Comparison of ENCODE assay signal across 20 mouse cellular contexts in the genomic region with DNA sequence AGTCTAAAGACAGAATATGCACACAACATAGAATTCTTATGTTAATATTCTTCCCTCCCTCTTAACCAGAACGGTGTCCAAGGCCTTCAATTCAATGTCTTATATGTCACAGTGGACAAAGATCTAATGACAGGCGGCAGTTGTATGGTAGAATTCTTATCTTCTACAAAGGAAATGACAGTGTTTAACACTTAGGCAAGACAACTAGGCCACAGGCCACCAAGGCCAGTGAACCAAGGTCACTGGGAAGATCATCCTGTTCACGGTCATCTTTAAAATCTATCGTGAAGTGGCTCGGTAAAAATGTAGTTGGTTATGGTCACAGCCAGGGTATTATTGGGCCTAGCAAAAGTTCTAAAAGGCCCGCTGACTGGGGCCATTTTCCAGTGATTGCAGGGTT. TPM values are rescaled to one million over a fixed set of nuclear protein-coding genes. Genes with fewer than 3 reads are reported as not detected.
DNase-seq lines count a peak whose midpoint lies in the region; ATAC-seq and TF ChIP-seq lines count a peak whose summit lies in the region.
"Had no signal": no experiment of that assay in that cellular context is flagged by ENCODE, and none has a peak within 500 bp of the region (broad histone marks: within the 10 kb centered on the region; RNA-seq: fewer than 3 reads in every experiment).

1700013F07Rik (plus strand) TSS at position 200 of the 400 bp plus-strand sequence.

- H3K27ac ChIP-seq in forebrain, embryonic 14.5 days (ENCODE audit: low read depth, low read length) = no peak within 1 kb of the TSS
- H3K27ac ChIP-seq in forebrain, embryonic 12.5 days = no peak within 1 kb of the TSS
- peak within 1 kb of the TSS; percentile 53; the same call in 1 of the 2 replicates for H3K27ac ChIP-seq in lung, embryonic 15.5 days
- peak within 1 kb of the TSS; percentile 35; the same call in 1 of the 2 replicates for H3K27ac ChIP-seq in stomach, embryonic 14.5 days (ENCODE audit: low read length)
- H3K27ac ChIP-seq: hindbrain, embryonic 15.5 days; limb, embryonic 13.5 days had no signal

- no peaks in the 10 kb centered on the region for H3K36me3 ChIP-seq in forebrain, embryonic 14.5 days (ENCODE audit: control insufficient read depth, insufficient read depth, low read length)
- H3K36me3 ChIP-seq in forebrain, embryonic 12.5 days (replicated peaks) = no peaks in the 10 kb centered on the region
- no peaks in the 10 kb centered on the region for H3K36me3 ChIP-seq in lung, embryonic 15.5 days
- no peaks in the 10 kb centered on the region for H3K36me3 ChIP-seq in stomach, embryonic 14.5 days (ENCODE audit: control insufficient read depth, insufficient read depth, low read length)
- H3K36me3 ChIP-seq: hindbrain, embryonic 15.5 days; limb, embryonic 13.5 days had no signal

- DNase-seq in forebrain, embryonic 14.5 days (ENCODE audit: low spot score) = no peak
- DNase-seq in lung, adult 2 months = no peak
- peak; percentile 37 for DNase-seq in adrenal gland, postnatal 14 days
- DNase-seq in thymus, postnatal 36 days = no peak
- DNase-seq: cerebellum, adult 11-12 months; cerebellum, postnatal 25 days; kidney, adult 18-20 months; kidney, postnatal 25 days; lung, embryonic 14.5 days had no signal

- no peak within 1 kb of the TSS for H3K4me3 ChIP-seq in forebrain, embryonic 14.5 days (ENCODE audit: low read depth, low read length)
- no peak within 1 kb of the TSS for H3K4me3 ChIP-seq in forebrain, embryonic 12.5 days (replicated peaks)
- no peak within 1 kb of the TSS for H3K4me3 ChIP-seq in lung, embryonic 15.5 days
- no peak within 1 kb of the TSS for H3K4me3 ChIP-seq in lung, adult 2 months (replicated peaks; ENCODE audit: extremely low read depth, low read depth, low read length)
- H3K4me3 ChIP-seq in stomach, embryonic 14.5 days (ENCODE audit: low read depth, low read length) = no peak within 1 kb of the TSS
- H3K4me3 ChIP-seq: limb, embryonic 13.5 days had no signal

- 88% methylated on average over 6 of the region's 6 CpGs for WGBS in forebrain, embryonic 14.5 days
- 86% methylated on average over 6 of the region's 6 CpGs for WGBS in forebrain, embryonic 12.5 days
- 76% methylated on average over 6 of the region's 6 CpGs for WGBS in lung, embryonic 15.5 days
- WGBS in lung, adult 2 months = 80% methylated on average over 6 of the region's 6 CpGs
- 85% methylated on average over 6 of the region's 6 CpGs for WGBS in stomach, embryonic 14.5 days

- TF ChIP-seq POLR2A in lung, adult 2 months (IDR thresholded peaks at IDR 0.05; ENCODE audit: borderline replicate concordance, extremely low read depth, low read depth, low read length) = no peak

- TF ChIP-seq CTCF in lung, adult 2 months (IDR thresholded peaks at IDR 0.05; ENCODE audit: insufficient read depth, low read length) = no peak

- no peak within 1 kb of the TSS for H3K4me2 ChIP-seq in forebrain, embryonic 14.5 days (ENCODE audit: low read length)
- H3K4me2 ChIP-seq in forebrain, embryonic 12.5 days = no peak within 1 kb of the TSS
- no peak within 1 kb of the TSS for H3K4me2 ChIP-seq in lung, embryonic 15.5 days
- no peak within 1 kb of the TSS for H3K4me2 ChIP-seq in stomach, embryonic 14.5 days (replicated peaks; ENCODE audit: low read depth, low read length)
- H3K4me2 ChIP-seq: limb, embryonic 13.5 days; lung, embryonic 14.5 days had no signal

- H3K4me1 ChIP-seq in forebrain, embryonic 14.5 days (ENCODE audit: control insufficient read depth, insufficient read depth, low read length) = peaks cover 7% of the 10 kb centered on the region
- H3K4me1 ChIP-seq in forebrain, embryonic 12.5 days = peaks cover 14% of the 10 kb centered on the region
- H3K4me1 ChIP-seq in lung, embryonic 15.5 days = peaks cover 16% of the 10 kb centered on the region
- H3K4me1 ChIP-seq in lung, adult 2 months (ENCODE audit: control insufficient read depth, insufficient read depth, low read length) = no peaks in the 10 kb centered on the region; the same call in 1 of the 2 replicates
- H3K4me1 ChIP-seq in stomach, embryonic 14.5 days (ENCODE audit: control insufficient read depth, insufficient read depth, low read length) = peaks cover 5% of the 10 kb centered on the region; the same call in 1 of the 2 replicates

- ATAC-seq in forebrain, embryonic 14.5 days = no peak
- ATAC-seq in forebrain, embryonic 12.5 days (ENCODE audit: low FRiP score) = no peak
- ATAC-seq in lung, embryonic 15.5 days (ENCODE audit: borderline replicate concordance, extremely low read depth, low FRiP score, low TSS enrichment) = no peak
- ATAC-seq in stomach, embryonic 14.5 days (ENCODE audit: insufficient number of reproducible peaks, insufficient read depth, low FRiP score, low read depth) = no peak
- ATAC-seq: forebrain, embryonic 16.5 days; midbrain, embryonic 16.5 days had no signal

- H3K9ac ChIP-seq in forebrain, embryonic 14.5 days (ENCODE audit: low read length) = peak within 1 kb of the TSS; percentile 21; the same call in 1 of the 2 replicates
- H3K9ac ChIP-seq in forebrain, embryonic 12.5 days = no peak within 1 kb of the TSS
- H3K9ac ChIP-seq in lung, embryonic 15.5 days = no peak within 1 kb of the TSS
- H3K9ac ChIP-seq in stomach, embryonic 14.5 days (replicated peaks; ENCODE audit: low read depth, low read length) = no peak within 1 kb of the TSS
- H3K9ac ChIP-seq: limb, embryonic 13.5 days; lung, embryonic 14.5 days had no signal

- H3K27me3 ChIP-seq in forebrain, embryonic 14.5 days (replicated peaks; ENCODE audit: control insufficient read depth, insufficient read depth, low read length) = no peaks in the 10 kb centered on the region
- peaks cover 18% of the 10 kb centered on the region for H3K27me3 ChIP-seq in forebrain, embryonic 12.5 days
- peaks cover 8% of the 10 kb centered on the region; the same call in 1 of the 2 replicates for H3K27me3 ChIP-seq in lung, embryonic 15.5 days
- peaks cover 5% of the 10 kb centered on the region; the same call in 1 of the 2 replicates for H3K27me3 ChIP-seq in stomach, embryonic 14.5 days (ENCODE audit: control insufficient read depth, insufficient read depth, low read length)
- H3K27me3 ChIP-seq: hindbrain, embryonic 15.5 days had no signal

- H3K9me3 ChIP-seq in forebrain, embryonic 14.5 days (replicated peaks; ENCODE audit: control insufficient read depth, low read length) = no peaks in the 10 kb centered on the region
- H3K9me3 ChIP-seq in forebrain, embryonic 12.5 days = no peaks in the 10 kb centered on the region
- H3K9me3 ChIP-seq in lung, embryonic 15.5 days = no peaks in the 10 kb centered on the region
- no peaks in the 10 kb centered on the region for H3K9me3 ChIP-seq in stomach, embryonic 14.5 days (ENCODE audit: control insufficient read depth, low read depth, low read length)
- H3K9me3 ChIP-seq: hindbrain, embryonic 15.5 days; limb, embryonic 13.5 days had no signal

RNA-seq across cellular contexts. Expression of gene 1700013F07Rik, which starts in this region (rescaled TPM):
- 1.3 and 2.0 TPM in 2 replicates for polyA plus RNA-seq in forebrain, embryonic 14.5 days (2014; fragmentation: Nextera tagmentation; extraction: Ambion mirVana)
- 0.76 and 1.2 TPM in 2 replicates for polyA plus RNA-seq in forebrain, embryonic 12.5 days (2016; fragmentation: Nextera tagmentation; extraction: Ambion mirVana)
- 0.99 and 1.1 TPM in 2 replicates for polyA plus RNA-seq in lung, embryonic 15.5 days (2015; fragmentation: Nextera tagmentation; extraction: Ambion mirVana)
- polyA plus RNA-seq in lung, adult 2 months (2012; rRNA removed) = 7.1 and 7.7 TPM in 2 replicates
- total RNA-seq in adrenal gland, postnatal 14 days (2021) = not detected in 2 replicates
- polyA plus RNA-seq in stomach, embryonic 14.5 days (2014; fragmentation: Nextera tagmentation; extraction: Ambion mirVana) = 0.42 and 0.65 TPM in 2 replicates
- total RNA-seq: gastrocnemius, adult 18-20 months; heart, postnatal 25 days; megakaryocyte, adult 5-6 weeks had no signal
- polyA plus RNA-seq: C2C12; limb, embryonic 13.5 days had no signal

Comparison
In these comparisons a context has a peak if more than half of its experiments do, and no peak if none do; other contexts are left out.
1. Peak in DNase-seq in adrenal gland, postnatal 14 days; RNA of the gene not detected or under 1 TPM.
2. H3K27ac ChIP-seq: peak in lung, embryonic 15.5 days (single experiment) and stomach, embryonic 14.5 days (single experiment); none in forebrain, embryonic 14.5 days (single experiment) and forebrain, embryonic 12.5 days (single experiment).